Mouse (Mus musculus): ENCODE results near the gene Lias.

DNA sequence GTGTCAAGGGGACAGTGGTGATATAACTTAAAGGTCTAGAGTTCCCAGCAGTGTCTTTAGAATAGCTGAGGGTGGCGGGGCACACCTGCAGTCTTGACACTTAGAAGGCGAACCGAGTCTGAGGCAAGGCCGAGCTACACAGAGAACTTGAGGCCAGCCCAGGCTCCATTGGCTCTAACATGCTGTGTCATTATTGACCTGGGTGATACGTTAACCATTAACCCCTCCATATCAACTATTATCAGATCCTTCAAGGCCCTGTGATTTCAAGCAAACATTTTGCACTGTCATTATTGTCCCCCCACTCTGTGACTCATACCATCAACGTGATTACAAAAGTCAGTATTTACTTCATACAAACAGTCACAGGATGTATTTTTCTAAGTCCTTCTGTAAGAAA is 32.9 kb downstream of the Lias start:
- no peak for TF ChIP-seq CTCF (IDR thresholded peaks at IDR 0.05; ENCODE audit: insufficient read depth, low read length)
- TF ChIP-seq POLR2A (IDR thresholded peaks at IDR 0.05; ENCODE audit: borderline replicate concordance, extremely low read depth, low read depth, low read length), result no peak
